Mouse (Mus musculus) heart, adult 2 months (tissue): ENCODE results near the gene Fam32a. TPM values are rescaled to one million over a fixed set of nuclear protein-coding genes. Genes with fewer than 3 reads are reported as not detected.

Experiments used
- DNase-seq, 2 experiments: peaks; one replicate each; pipeline ENCODE4 v3.0.0; 2021
- H3K27ac ChIP-seq: fragments of 200-600 bp; 2 replicates; pipeline ENCODE4 v1.8.1; 2022
- H3K27me3 ChIP-seq: fragments of 200-500 bp; 2 replicates; pipeline ENCODE4 v1.6.1; 2012; ENCODE audit warnings: mild to moderate bottlenecking, low read length, inconsistent platforms, mixed read lengths; ENCODE audit not compliant: control insufficient read depth, insufficient read depth
- H3K36me3 ChIP-seq: fragments of 200-500 bp; 2 replicates; pipeline ENCODE4 v1.6.1; 2012; ENCODE audit warnings: low read length, inconsistent platforms; ENCODE audit not compliant: control insufficient read depth, insufficient read depth
- H3K4me1 ChIP-seq: fragments of 200-500 bp; 2 replicates; pipeline ENCODE4 v1.6.1; 2011; ENCODE audit warnings: low read length; ENCODE audit not compliant: control insufficient read depth, insufficient read depth
- H3K4me3 ChIP-seq: fragments of 200-600 bp; 2 replicates; pipeline ENCODE4 v1.8.1; 2022
- H3K79me2 ChIP-seq: fragments of 200-500 bp; replicated peaks from 2 replicates; pipeline ENCODE4 v1.6.1; 2012; ENCODE audit warnings: mild to moderate bottlenecking, inconsistent platforms, low read length, moderate library complexity, mixed read lengths; ENCODE audit not compliant: control insufficient read depth, insufficient read depth
- H3K9ac ChIP-seq: fragments of 200-500 bp; 2 replicates; pipeline ENCODE4 v1.6.1; 2012; ENCODE audit warnings: low read depth, mild to moderate bottlenecking, control low read depth, inconsistent platforms, low read length, mixed read lengths
- CTCF ChIP-seq: fragments of 200-600 bp; IDR thresholded peaks from 2 replicates; pipeline ENCODE4 v1.8.1; 2022; ENCODE audit warnings: antibody characterized with exemption, mild to moderate bottlenecking, moderate library complexity
- EP300 ChIP-seq: fragments of 200-500 bp; IDR thresholded peaks from 2 replicates; pipeline ENCODE4 v1.6.1; 2011; ENCODE audit warnings: low read depth, low read length, control low read depth; ENCODE audit not compliant: insufficient read depth
- POLR2A ChIP-seq: fragments of 200-500 bp; IDR thresholded peaks from 2 replicates; pipeline ENCODE4 v1.6.1; 2011; ENCODE audit warnings: mild to moderate bottlenecking, low read depth, low read length, control low read depth; ENCODE audit not compliant: insufficient read depth
- WGBS: fragments of 180-500 bp; shearing (Covaris S2); methylation state at CpG from one replicate; pipeline ENCODE4 v1.1.7; 2018; 5-methylcytosine and 5-hydroxymethylcytosine counted together
- intact Hi-C: fragments of 180-260 bp; cut with DNase I; formaldehyde crosslinking; loops from one replicate; pipeline ENCODE4 v1.15.1; 2025
- polyA plus RNA-seq: library from polyadenylated mRNA; depleted of rRNA; stranded (reverse); fragments of >200 nt; gene quantifications from 2 replicates; pipeline ENCODE4 v1.2.3, GENCODE M21; 2012
- total RNA-seq, 2 experiments: library from RNA; stranded (reverse); gene quantifications; 2 replicates each; pipeline ENCODE4 v1.2.3; 2021

Fam32a gene
- total and polyA plus RNA-seq, 3 experiments: 21.2 to 23.2 (median 21.4) TPM

DNA sequence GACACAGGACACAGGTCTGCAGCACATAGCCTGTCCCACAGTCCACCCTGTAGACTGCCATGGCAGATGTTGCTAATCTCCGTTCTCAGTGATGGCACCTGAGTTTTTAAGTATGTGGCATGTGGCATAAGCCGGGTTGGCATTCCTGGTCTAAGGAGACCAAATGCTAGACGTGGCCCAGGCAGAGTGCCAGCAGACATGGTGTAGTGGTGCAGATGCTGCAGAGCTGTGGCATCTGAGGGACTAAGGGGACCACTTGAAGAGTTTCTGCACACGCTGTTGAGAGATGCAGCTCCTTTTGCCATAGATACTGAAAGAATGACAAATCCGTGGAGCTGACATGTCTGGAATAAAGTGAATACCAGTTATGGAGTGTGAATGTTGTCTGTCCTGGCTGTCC, 3.1 kb downstream of the Fam32a start:
- no peak for TF ChIP-seq CTCF
- no peak for TF ChIP-seq EP300
- no peak for TF ChIP-seq POLR2A
- Histone ChIP-seq H3K27ac (no peak overlapping the region), H3K36me3 (no peaks in the 10 kb centered on the region), H3K9ac (no peak overlapping the region), H3K4me1 (peaks cover 1% of the 10 kb centered on the region; the same call in 1 of the 2 replicates), H3K27me3 (no peaks in the 10 kb centered on the region), H3K4me3 (no peak overlapping the region), H3K79me2 (peaks cover 2% of the 10 kb centered on the region; the same call in 1 of the 2 replicates)
- 78% methylated on average over 5 of the region's 5 CpGs for WGBS
- intact Hi-C loops: no loop called here
- no peak for DNase-seq

DNA sequence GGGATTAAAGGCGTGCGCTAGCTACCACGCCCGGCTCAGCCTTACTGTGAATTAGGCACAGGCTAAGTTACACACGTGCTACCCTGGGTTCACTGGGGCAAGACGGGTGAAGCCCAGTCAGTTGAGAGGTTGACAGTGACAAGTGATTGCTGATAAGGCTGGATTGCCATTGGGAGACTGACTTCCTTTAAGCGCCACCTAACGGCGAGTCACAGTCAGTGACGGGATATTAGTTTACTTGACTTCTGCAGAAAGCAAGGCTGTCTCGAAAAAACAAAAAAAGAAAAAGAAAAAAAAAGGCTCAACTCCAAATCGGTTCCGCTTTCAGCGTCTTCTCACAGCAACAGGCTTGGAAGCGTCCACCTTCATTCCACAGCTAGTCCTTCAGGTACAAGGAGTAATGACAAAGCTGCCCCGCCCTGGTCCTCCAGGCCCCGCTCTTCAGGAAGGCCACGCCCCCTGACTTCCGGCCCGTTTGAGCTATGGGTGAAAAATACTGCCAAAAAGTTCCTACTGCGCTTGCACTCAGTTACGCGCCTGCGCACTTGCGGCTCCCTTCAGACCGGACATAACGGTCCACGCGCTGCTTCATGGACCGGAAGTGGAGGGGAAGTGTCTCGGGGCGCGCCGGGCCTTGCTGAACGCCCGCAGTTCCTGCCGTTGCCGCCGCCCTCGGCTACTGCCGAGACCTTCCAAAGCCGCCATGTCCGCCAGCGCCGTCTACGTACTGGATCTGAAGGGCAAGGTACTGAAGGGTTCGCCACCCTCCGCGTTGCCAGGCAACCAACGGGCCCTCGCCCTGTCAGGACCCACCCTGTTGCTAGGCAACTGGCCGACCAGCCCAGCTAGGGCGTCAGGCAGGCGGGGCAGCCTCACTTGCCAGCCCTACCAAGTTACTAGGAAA, 20.2 kb downstream of the Fam32a start, which contains the start of gene Ap1m1:
TSS of gene Ap1m1 (plus strand) at position 520 of the 904 bp plus-strand sequence.
- Histone ChIP-seq H3K27me3 (no peaks in the 10 kb centered on the region), H3K79me2 (peaks cover 5% of the 10 kb centered on the region), H3K27ac (peak within 1 kb of the TSS; percentile 92), H3K4me3 (peak within 1 kb of the TSS; percentile 71), H3K9ac (peak within 1 kb of the TSS; percentile 88), H3K36me3 (no peaks in the 10 kb centered on the region; the same call in none of the 2 replicates), H3K4me1 (peaks cover 15% of the 10 kb centered on the region)
- TF ChIP-seq CTCF (peak; percentile 85), EP300 (peak; percentile 80), POLR2A (peak; percentile 84)
- DNase-seq: peak; percentile 95 to 99
- intact Hi-C loops: loop anchor here (5.0 kb wide), 2 partner anchors 62 to 128 kb away; no protein-coding TSS in a partner anchor
- under 1% methylated on average over 54 of the region's 54 CpGs for WGBS

DNA sequence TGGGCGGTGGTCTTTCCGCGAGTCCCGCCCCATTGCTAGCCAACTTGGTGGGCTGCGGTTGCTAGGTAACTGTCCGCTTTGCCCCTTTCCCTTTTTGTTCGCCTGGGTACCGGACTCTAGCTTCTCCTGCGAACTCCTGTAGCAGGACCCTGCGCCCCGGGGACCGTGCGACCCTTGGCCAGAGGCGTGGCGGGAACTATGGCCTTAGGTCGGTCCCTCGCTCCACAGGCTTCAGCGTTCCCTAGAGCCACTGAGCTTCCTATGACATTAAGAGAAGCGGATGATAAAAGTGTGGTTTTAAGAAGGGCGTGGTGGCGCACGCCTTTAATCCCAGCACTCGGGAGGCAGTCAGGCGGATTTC, 20.9 kb downstream of the Fam32a start:
- peaks cover 15% of the 10 kb centered on the region for H3K4me1 ChIP-seq
- peak overlapping the region; percentile 71 for H3K4me3 ChIP-seq
- no peak for TF ChIP-seq POLR2A
- no peak for TF ChIP-seq EP300
- no peak for TF ChIP-seq CTCF
- H3K27ac ChIP-seq: peak overlapping the region; percentile 92
- peak overlapping the region; percentile 88 for H3K9ac ChIP-seq
- under 1% methylated on average over 24 of the region's 24 CpGs for WGBS
- intact Hi-C loops: loop anchor here (5.0 kb wide), 2 partner anchors 63 to 127 kb away; no protein-coding TSS in a partner anchor
- peaks cover 5% of the 10 kb centered on the region for H3K79me2 ChIP-seq
- no peak for DNase-seq
- no peaks in the 10 kb centered on the region for H3K27me3 ChIP-seq
- H3K36me3 ChIP-seq: no peaks in the 10 kb centered on the region; the same call in none of the 2 replicates

DNA sequence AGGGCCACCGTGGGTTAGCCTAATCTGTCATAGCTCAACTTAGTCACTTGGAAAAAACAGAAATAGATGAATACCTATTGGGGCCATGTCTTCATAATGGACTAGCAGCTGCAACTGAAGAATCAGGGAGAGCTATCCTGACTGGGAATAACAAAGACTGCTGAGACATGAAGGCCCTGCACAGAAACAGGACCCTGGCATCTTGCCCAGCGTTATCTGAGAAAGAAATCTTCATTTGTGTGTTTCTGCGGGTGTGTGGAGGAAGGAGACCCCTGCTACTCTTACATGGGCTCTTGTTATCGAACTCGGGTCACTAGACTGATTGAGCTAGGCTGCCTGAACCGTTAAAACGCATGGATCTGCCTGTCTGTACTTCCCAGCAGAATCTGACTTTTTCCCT, 21.4 kb downstream of the Fam32a start:
- Histone ChIP-seq H3K36me3 (no peaks in the 10 kb centered on the region; the same call in none of the 2 replicates), H3K9ac (no peak overlapping the region), H3K4me1 (peaks cover 15% of the 10 kb centered on the region), H3K27me3 (no peaks in the 10 kb centered on the region), H3K79me2 (peaks cover 5% of the 10 kb centered on the region), H3K4me3 (peak overlapping the region; percentile 71), H3K27ac (peak overlapping the region; percentile 92)
- DNase-seq: peak in 1 of 2 experiments; percentile 28
- TF ChIP-seq POLR2A (no peak), CTCF (no peak), EP300 (no peak)
- WGBS: 52% methylated on average over 7 of the region's 7 CpGs
- intact Hi-C loops: loop anchor here (5.0 kb wide), 2 partner anchors 64 to 126 kb away; no protein-coding TSS in a partner anchor

DNA sequence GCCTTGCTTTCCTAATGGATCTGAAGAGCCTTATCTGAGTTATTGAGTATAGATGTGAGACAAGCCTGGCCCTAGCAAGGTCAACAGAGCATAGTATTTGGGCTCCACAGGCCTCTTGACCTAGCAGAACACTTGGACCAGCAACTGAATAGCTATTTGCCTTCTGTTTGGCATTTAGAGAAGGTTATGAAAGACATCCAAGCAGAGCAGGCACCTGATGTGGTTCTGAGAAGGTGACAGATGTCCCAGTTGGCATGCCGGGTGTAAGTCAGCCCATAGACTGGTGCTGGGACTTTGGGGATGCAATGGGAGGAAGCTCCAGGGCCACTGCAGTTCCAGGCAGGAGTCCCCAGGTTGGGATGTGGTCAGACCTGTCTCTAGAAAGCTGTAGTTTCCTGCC, 22.7 kb downstream of the Fam32a start:
- Histone ChIP-seq H3K36me3 (no peaks in the 10 kb centered on the region; the same call in none of the 2 replicates), H3K4me3 (no peak overlapping the region), H3K79me2 (peaks cover 7% of the 10 kb centered on the region), H3K27ac (peak overlapping the region; percentile 30; the same call in 1 of the 2 replicates), H3K4me1 (peaks cover 15% of the 10 kb centered on the region), H3K9ac (no peak overlapping the region), H3K27me3 (no peaks in the 10 kb centered on the region)
- peak in 1 of 2 experiments; percentile 29 for DNase-seq
- TF ChIP-seq EP300 (no peak), CTCF (no peak), POLR2A (no peak)
- intact Hi-C loops: loop anchor here (5.0 kb wide), 2 partner anchors 65 to 125 kb away; no protein-coding TSS in a partner anchor
- WGBS: 72% methylated on average over 1 of the region's 1 CpGs
